Mouse (Mus musculus) bone marrow macrophage, adult 2 months (primary cell): Measurements from ENCODE around the gene Stard10.

ENCODE experiments used
- CTCF ChIP-seq: IDR thresholded peaks from 2 replicates; pipeline ENCODE4 v1.5.1; 2012; ENCODE audit warnings: low read depth, mild to moderate bottlenecking, low read length, moderate library complexity
- POLR2A ChIP-seq: IDR thresholded peaks from 2 replicates; pipeline ENCODE4 v1.6.1; 2012; ENCODE audit warnings: mild to moderate bottlenecking, low read depth, low read length, borderline replicate concordance

DNA sequence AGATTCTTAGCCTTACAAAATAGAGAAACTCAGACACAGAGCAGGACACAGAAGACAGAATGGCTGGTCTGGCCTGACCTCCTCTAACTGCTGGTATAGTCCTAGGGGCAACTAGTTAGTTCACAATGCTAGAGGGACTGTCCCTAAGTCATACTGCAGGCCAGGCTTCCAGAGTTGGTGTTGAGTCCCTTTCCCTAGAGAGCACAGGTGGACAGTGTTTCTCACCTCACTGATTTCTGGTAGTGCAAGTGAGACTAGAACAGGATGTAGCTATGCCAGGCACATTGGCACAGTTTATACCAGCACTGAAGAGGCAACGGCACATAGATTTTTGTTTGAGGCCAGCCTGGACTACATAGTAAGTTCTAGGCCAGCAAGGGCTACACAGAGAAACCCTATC lies 24.2 kb upstream of the Stard10 start:
- no peak for TF ChIP-seq CTCF
- TF ChIP-seq POLR2A: no peak
